Mouse (Mus musculus) forebrain, embryonic 13.5 days (tissue): ENCODE data around the gene Capza2. TPM values are rescaled to one million over a fixed set of nuclear protein-coding genes. Genes with fewer than 3 reads are reported as not detected.
"Not testable (repeated sequence)": the region's sequence is repeated elsewhere in the genome, so short reads cannot be mapped to it uniquely, and the experiment has no call there.

ENCODE experiments used
- ATAC-seq: fragments of 200-750 bp; cut with Nextera tagmentation; 2 replicates; pipeline ENCODE4 v1.8.0; 2017
- H3K27ac ChIP-seq: fragments of 300-500 bp; sonication (generic); 2 replicates; pipeline ENCODE4 v1.5.1; 2015; ENCODE audit warnings: inconsistent platforms, mild to moderate bottlenecking, moderate library complexity
- H3K27me3 ChIP-seq: fragments of 300-500 bp; sonication (generic); 2 replicates; pipeline ENCODE4 v1.6.1; 2015; ENCODE audit warnings: mild to moderate bottlenecking, inconsistent platforms
- H3K36me3 ChIP-seq: fragments of 300-500 bp; sonication (generic); 2 replicates; pipeline ENCODE4 v1.6.1; 2015; ENCODE audit warnings: mild to moderate bottlenecking, inconsistent platforms; ENCODE audit not compliant: poor library complexity, severe bottlenecking
- H3K4me1 ChIP-seq: fragments of 300-500 bp; sonication (generic); 2 replicates; pipeline ENCODE4 v1.6.1; 2015; ENCODE audit warnings: inconsistent platforms
- H3K4me2 ChIP-seq: fragments of 300-500 bp; sonication (generic); 2 replicates; pipeline ENCODE4 v1.6.1; 2015; ENCODE audit warnings: inconsistent platforms, mild to moderate bottlenecking, moderate library complexity
- H3K4me3 ChIP-seq: fragments of 300-500 bp; sonication (generic); 2 replicates; pipeline ENCODE4 v1.5.1; 2015; ENCODE audit warnings: mild to moderate bottlenecking, inconsistent platforms
- H3K9ac ChIP-seq: fragments of 300-500 bp; sonication (generic); 2 replicates; pipeline ENCODE4 v1.6.1; 2015; ENCODE audit warnings: mild to moderate bottlenecking, inconsistent platforms
- H3K9me3 ChIP-seq: fragments of 300-500 bp; sonication (generic); replicated peaks from 2 replicates; pipeline ENCODE4 v1.6.1; 2016; ENCODE audit warnings: inconsistent platforms
- WGBS: fragments of 180-500 bp; shearing (Covaris S2); methylation state at CpG from one replicate; pipeline ENCODE4 v1.1.7; 2015; 5-methylcytosine and 5-hydroxymethylcytosine counted together
- polyA plus RNA-seq: library from polyadenylated mRNA; unstranded; fragments of >200 nt; fragmentation: Nextera tagmentation; extraction: Ambion mirVana; gene quantifications from 2 replicates; pipeline ENCODE4 v1.2.1, GENCODE M21; 2015

Capza2 gene
- polyA plus RNA-seq, 1 experiment from 2014 or later: 245 TPM

GRCm38 (mm10) chr6:17692647-17693046, 56.6 kb downstream of the Capza2 start, which contains the start of gene St7:
TSS of gene St7 (plus strand) at chr6:17692933.
- Histone ChIP-seq H3K4me2 (peak within 1 kb of the TSS; percentile 91), H3K4me1 (peaks cover 17% of the 10 kb centered on the region), H3K4me3 (peak within 1 kb of the TSS; percentile 73), H3K9ac (peak within 1 kb of the TSS; percentile 84), H3K36me3 (no peaks in the 10 kb centered on the region), H3K27me3 (no peaks in the 10 kb centered on the region), H3K27ac (peak within 1 kb of the TSS; percentile 78; the same call in 1 of the 2 replicates), H3K9me3 (no peaks in the 10 kb centered on the region)
- no peak for ATAC-seq
- WGBS: 84% methylated on average over 7 of the region's 7 CpGs

- Histone ChIP-seq H3K4me1 (peaks cover 17% of the 10 kb centered on the region), H3K4me2 (peak overlapping the region; percentile 91), H3K9me3 (no peaks in the 10 kb centered on the region), H3K9ac (peak overlapping the region; percentile 84), H3K27ac (peak overlapping the region; percentile 78), H3K36me3 (0 out of 2 replicates have a peak, but pooled peaks cover 5% of the 10 kb centered on the region), H3K4me3 (peak overlapping the region; percentile 73), H3K27me3 (no peaks in the 10 kb centered on the region)
- ATAC-seq: peak; percentile 90
- WGBS: under 1% methylated on average over 58 of the region's 97 CpGs
Measured at GRCm38 (mm10) chr6:17693726-17694549, 57.9 kb downstream of the Capza2 start.

- peak overlapping the region; percentile 78 for H3K27ac ChIP-seq
- ATAC-seq: peak; percentile 72
- H3K4me2 ChIP-seq: peak overlapping the region; percentile 91
- H3K4me3 ChIP-seq: peak overlapping the region; percentile 73
- under 1% methylated on average over 46 of the region's 46 CpGs for WGBS
- H3K9ac ChIP-seq: peak overlapping the region; percentile 84
- H3K9me3 ChIP-seq: no peaks in the 10 kb centered on the region
- 0 out of 2 replicates have a peak, but pooled peaks cover 5% of the 10 kb centered on the region for H3K36me3 ChIP-seq
- no peaks in the 10 kb centered on the region for H3K27me3 ChIP-seq
- H3K4me1 ChIP-seq: peaks cover 17% of the 10 kb centered on the region
Measured at GRCm38 (mm10) chr6:17694550-17694951, 58.5 kb downstream of the Capza2 start.

- Histone ChIP-seq H3K4me3 (no peak overlapping the region), H3K4me2 (peak overlapping the region; percentile 34), H3K36me3 (0 out of 2 replicates have a peak, but pooled peaks cover 5% of the 10 kb centered on the region), H3K9ac (no peak overlapping the region), H3K27ac (no peak overlapping the region), H3K27me3 (no peaks in the 10 kb centered on the region), H3K4me1 (peaks cover 26% of the 10 kb centered on the region), H3K9me3 (no peaks in the 10 kb centered on the region)
- no peak for ATAC-seq
- WGBS: 53% methylated on average over 5 of the region's 5 CpGs
Measured at GRCm38 (mm10) chr6:17696321-17696734, 60.3 kb downstream of the Capza2 start.

GRCm38 (mm10) chr6:17700936-17701612, 65.0 kb downstream of the Capza2 start:
- ATAC-seq: peak; percentile 79
- H3K9me3 ChIP-seq: no peaks in the 10 kb centered on the region
- no peak overlapping the region for H3K4me3 ChIP-seq
- peaks cover 16% of the 10 kb centered on the region for H3K4me1 ChIP-seq
- H3K27ac ChIP-seq: no peak overlapping the region
- H3K27me3 ChIP-seq: no peaks in the 10 kb centered on the region
- 31% methylated on average over 7 of the region's 7 CpGs for WGBS
- H3K4me2 ChIP-seq: 0 out of 2 replicates have a peak overlapping the region, but pooled peaks have one; percentile 16
- H3K36me3 ChIP-seq: 0 out of 2 replicates have a peak, but pooled peaks cover 5% of the 10 kb centered on the region
- H3K9ac ChIP-seq: no peak overlapping the region

GRCm38 (mm10) chr6:17704038-17704437, 68.0 kb downstream of the Capza2 start:
- H3K27me3 ChIP-seq, H3K36me3 ChIP-seq, H3K27ac ChIP-seq, H3K9me3 ChIP-seq, H3K4me2 ChIP-seq, ATAC-seq, H3K4me3 ChIP-seq, H3K9ac ChIP-seq: not testable (repeated sequence)
- 90% methylated on average over 1 of the region's 1 CpGs for WGBS
- peaks cover 13% of the 10 kb centered on the region for H3K4me1 ChIP-seq

GRCm38 (mm10) chr6:17705973-17706372, 69.9 kb downstream of the Capza2 start:
- WGBS: 96% methylated on average over 3 of the region's 3 CpGs
- H3K36me3 ChIP-seq: no peaks in the 10 kb centered on the region
- ATAC-seq: no peak

More at GRCm38 (mm10) chr6:17705973-17706372, 69.9 kb downstream of the Capza2 start:
- Histone ChIP-seq H3K27ac (no peak overlapping the region), H3K27me3 (no peaks in the 10 kb centered on the region), H3K4me1 (peaks cover 8% of the 10 kb centered on the region), H3K9me3 (no peaks in the 10 kb centered on the region), H3K4me3 (no peak overlapping the region), H3K9ac (no peak overlapping the region), H3K4me2 (no peak overlapping the region)

Other genes with a start within 250 kb of the Capza2 start
- gene Met, start 172.4 kb upstream of the Capza2 start, polyA plus RNA-seq: 0.44 and 0.59 TPM in 2 replicates
- gene St7, start 56.7 kb downstream of the Capza2 start, polyA plus RNA-seq: 49.5 and 52.4 TPM in 2 replicates